Mouse (Mus musculus) midbrain, postnatal 0 days (tissue): ENCODE results near the gene Lrit3. TPM values are rescaled to one million over a fixed set of nuclear protein-coding genes. Genes with fewer than 3 reads are reported as not detected.

Experiments
- ATAC-seq: fragments of 200-750 bp; cut with Nextera tagmentation; 2 replicates; pipeline ENCODE4 v1.8.0; 2017; ENCODE audit warnings: moderate number of reproducible peaks, mild to moderate bottlenecking, moderate TSS enrichment, moderate library complexity; ENCODE audit not compliant: low FRiP score
- DNase-seq: peaks from one replicate; pipeline ENCODE4 v3.0.0-alpha.2; 2015; ENCODE audit warnings: low spot score
- H3K27ac ChIP-seq: fragments of 300-500 bp; sonication (generic); 2 replicates; pipeline ENCODE4 v1.5.1; 2014; ENCODE audit warnings: low read depth, mild to moderate bottlenecking, low read length, mixed read lengths
- H3K27me3 ChIP-seq: fragments of 300-500 bp; sonication (generic); 2 replicates; pipeline ENCODE4 v1.6.1; 2014; ENCODE audit warnings: low read length, control low read depth, mixed read lengths; ENCODE audit not compliant: insufficient read depth
- H3K36me3 ChIP-seq: fragments of 300-500 bp; sonication (generic); 2 replicates; pipeline ENCODE4 v1.6.1; 2014; ENCODE audit warnings: low read length, control low read depth, mixed read lengths; ENCODE audit not compliant: insufficient read depth
- H3K4me1 ChIP-seq: fragments of 300-500 bp; sonication (generic); 2 replicates; pipeline ENCODE4 v1.6.1; 2014; ENCODE audit warnings: mild to moderate bottlenecking, control low read depth, antibody characterized with exemption, low read length, mixed read lengths; ENCODE audit not compliant: insufficient read depth
- H3K4me2 ChIP-seq: fragments of 300-500 bp; sonication (generic); 2 replicates; pipeline ENCODE4 v1.6.1; 2014; ENCODE audit warnings: low read depth, mild to moderate bottlenecking, low read length, mixed read lengths; ENCODE audit not compliant: poor library complexity, severe bottlenecking
- H3K4me3 ChIP-seq: fragments of 300-500 bp; sonication (generic); 2 replicates; pipeline ENCODE4 v1.5.1; 2014; ENCODE audit warnings: low read depth, mild to moderate bottlenecking, low read length, moderate library complexity
- H3K9ac ChIP-seq: fragments of 300-500 bp; sonication (generic); replicated peaks from 2 replicates; pipeline ENCODE4 v1.6.1; 2014; ENCODE audit warnings: mild to moderate bottlenecking, low read length, moderate library complexity, mixed read lengths; ENCODE audit not compliant: poor library complexity, severe bottlenecking
- H3K9me3 ChIP-seq: fragments of 300-500 bp; sonication (generic); 2 replicates; pipeline ENCODE4 v1.6.1; 2016; ENCODE audit warnings: low read length, control low read depth
- CTCF ChIP-seq: IDR thresholded peaks from 2 replicates; pipeline ENCODE4 v1.5.1; 2016; ENCODE audit warnings: antibody characterized with exemption, mild to moderate bottlenecking
- WGBS: fragments of 180-500 bp; shearing (Covaris S2); extraction: QIAGEN DNeasy Blood & Tissue Kit; methylation state at CpG from one replicate; pipeline ENCODE4 v1.1.7; 2014; 5-methylcytosine and 5-hydroxymethylcytosine counted together
- polyA plus RNA-seq: library from polyadenylated mRNA; unstranded; fragments of >200 nt; fragmentation: Nextera tagmentation; extraction: Ambion mirVana; gene quantifications from 2 replicates; pipeline ENCODE4 v1.2.1, GENCODE M21; 2015
- total RNA-seq: library from RNA; depleted of rRNA; stranded (reverse); fragments of >200 nt; gene quantifications from 2 replicates; pipeline ENCODE4 v1.2.3, GENCODE M21; 2014

Gene Lrit3
- total and polyA plus RNA-seq, 2 experiments from 2014 or later, result not detected

DNA sequence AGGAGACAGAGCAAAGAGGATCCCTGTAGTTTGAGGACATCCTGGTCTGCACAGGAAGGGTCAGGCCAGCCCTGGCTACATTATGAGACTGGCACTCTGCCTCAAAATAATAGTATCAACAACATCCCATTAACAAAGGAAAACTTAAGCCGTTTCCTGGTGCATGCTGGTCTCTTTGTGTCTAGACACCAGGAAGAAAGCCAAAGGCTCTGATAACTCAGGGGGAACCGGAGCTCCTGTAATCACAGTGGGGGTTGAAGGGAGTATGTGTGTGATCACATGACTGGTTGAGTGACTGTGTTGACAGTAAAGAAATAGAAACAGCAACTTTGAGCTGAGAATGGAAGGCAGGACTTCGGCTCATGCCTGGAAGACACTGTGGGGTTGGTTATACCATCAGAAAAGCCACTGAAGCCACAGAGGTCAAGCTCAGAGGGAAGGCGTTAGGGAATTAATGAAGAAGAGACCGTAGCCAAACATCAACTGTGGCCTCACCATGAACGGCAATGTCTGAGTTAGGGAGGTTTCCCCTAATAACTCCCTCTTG lies 31.6 kb upstream of the Lrit3 start, which contains the start of gene Cfi:
TSS of gene Cfi (plus strand) at position 497 of the 547 bp plus-strand sequence.
- no peak within 1 kb of the TSS for H3K4me3 ChIP-seq
- H3K36me3 ChIP-seq, result no peaks in the 10 kb centered on the region
- no peak within 1 kb of the TSS for H3K27ac ChIP-seq
- H3K4me1 ChIP-seq, result no peaks in the 10 kb centered on the region
- DNase-seq, result no peak
- H3K4me2 ChIP-seq, result peak within 1 kb of the TSS; percentile 22; the same call in 1 of the 2 replicates
- no peaks in the 10 kb centered on the region; the same call in 1 of the 2 replicates for H3K27me3 ChIP-seq
- TF ChIP-seq CTCF, result no peak
- 58% methylated on average over 6 of the region's 6 CpGs for WGBS
- H3K9me3 ChIP-seq, result no peaks in the 10 kb centered on the region
- no peak within 1 kb of the TSS for H3K9ac ChIP-seq
- no peak for ATAC-seq

DNA sequence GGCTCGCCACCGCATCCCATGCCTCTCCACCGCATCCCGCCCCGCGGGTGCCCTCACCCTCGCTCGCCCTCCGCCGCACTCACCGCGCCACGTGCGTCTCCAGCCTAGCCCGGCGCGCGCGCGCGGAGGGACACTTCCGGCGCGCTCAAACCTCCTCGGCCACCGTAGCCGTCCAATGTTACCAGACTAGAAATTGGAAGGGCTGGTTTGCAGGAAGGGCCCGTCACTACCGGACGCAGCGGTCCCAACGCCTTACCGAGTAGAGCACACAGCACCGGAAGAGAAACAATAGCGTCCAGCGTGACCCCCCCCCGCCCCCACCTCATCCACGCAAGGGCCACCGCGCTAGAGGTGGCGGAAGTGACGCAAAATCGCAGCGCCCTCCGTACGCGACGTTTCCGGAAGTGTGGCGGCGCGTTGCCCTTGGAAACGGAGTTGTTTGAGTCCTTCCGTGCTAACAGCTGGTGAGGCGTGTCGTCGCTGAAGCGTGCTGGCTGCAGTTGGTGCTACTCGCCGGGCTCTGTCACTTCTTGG lies 27.3 kb upstream of the Lrit3 start, which contains the start of gene Gar1:
TSS of gene Gar1 (minus strand) at position 362 of the 534 bp plus-strand sequence.
- TF ChIP-seq CTCF, result no peak
- Histone ChIP-seq H3K27ac (peak within 1 kb of the TSS; percentile 91), H3K9me3 (no peaks in the 10 kb centered on the region), H3K36me3 (no peaks in the 10 kb centered on the region), H3K9ac (peak within 1 kb of the TSS; percentile 75), H3K4me2 (peak within 1 kb of the TSS; percentile 62), H3K27me3 (no peaks in the 10 kb centered on the region; the same call in 1 of the 2 replicates), H3K4me1 (peaks cover 8% of the 10 kb centered on the region; the same call in 1 of the 2 replicates), H3K4me3 (peak within 1 kb of the TSS; percentile 89)
- DNase-seq, result peak; percentile 98
- WGBS, result under 1% methylated on average over 58 of the region's 60 CpGs
- peak; percentile 97 for ATAC-seq

- H3K27me3 ChIP-seq, result no peaks in the 10 kb centered on the region; the same call in 1 of the 2 replicates
- H3K4me2 ChIP-seq, result peak overlapping the region; percentile 62
- H3K9me3 ChIP-seq, result no peaks in the 10 kb centered on the region
- peaks cover 8% of the 10 kb centered on the region; the same call in 1 of the 2 replicates for H3K4me1 ChIP-seq
- DNase-seq, result no peak
- H3K9ac ChIP-seq, result peak overlapping the region; percentile 75
- H3K27ac ChIP-seq, result peak overlapping the region; percentile 91
- peak overlapping the region; percentile 89 for H3K4me3 ChIP-seq
- no peak for TF ChIP-seq CTCF
- WGBS, result 1% methylated on average over 29 of the region's 45 CpGs
- ATAC-seq, result no peak
- peaks cover under 1% of the 10 kb centered on the region; the same call in 1 of the 2 replicates for H3K36me3 ChIP-seq
Observed at GRCm38 (mm10) chr3:129830626-129831025, 26.8 kb upstream of the Lrit3 start.

- H3K36me3 ChIP-seq, result peaks cover 20% of the 10 kb centered on the region
- DNase-seq, result no peak
- H3K27ac ChIP-seq, result no peak overlapping the region
- TF ChIP-seq CTCF, result no peak
- H3K4me1 ChIP-seq, result peaks cover 8% of the 10 kb centered on the region; the same call in 1 of the 2 replicates
- 95% methylated on average over 5 of the region's 5 CpGs for WGBS
- H3K27me3 ChIP-seq, result no peaks in the 10 kb centered on the region
- no peak overlapping the region for H3K4me3 ChIP-seq
- H3K9me3 ChIP-seq, result no peaks in the 10 kb centered on the region
- H3K4me2 ChIP-seq, result no peak overlapping the region
- H3K9ac ChIP-seq, result no peak overlapping the region
- no peak for ATAC-seq
Observed at GRCm38 (mm10) chr3:129827691-129828090, 23.9 kb upstream of the Lrit3 start.

- TF ChIP-seq CTCF, result no peak
- ATAC-seq, result no peak
- H3K9me3 ChIP-seq, result no peaks in the 10 kb centered on the region
- H3K9ac ChIP-seq, result no peak overlapping the region
- WGBS, result 92% methylated on average over 10 of the region's 10 CpGs
- H3K27ac ChIP-seq, result no peak overlapping the region
- peaks cover 8% of the 10 kb centered on the region; the same call in 1 of the 2 replicates for H3K4me1 ChIP-seq
- no peak for DNase-seq
- no peaks in the 10 kb centered on the region for H3K27me3 ChIP-seq
- no peak overlapping the region for H3K4me3 ChIP-seq
- no peak overlapping the region for H3K4me2 ChIP-seq
- H3K36me3 ChIP-seq, result peaks cover 20% of the 10 kb centered on the region
Observed at GRCm38 (mm10) chr3:129826691-129827090, 22.9 kb upstream of the Lrit3 start.

DNA sequence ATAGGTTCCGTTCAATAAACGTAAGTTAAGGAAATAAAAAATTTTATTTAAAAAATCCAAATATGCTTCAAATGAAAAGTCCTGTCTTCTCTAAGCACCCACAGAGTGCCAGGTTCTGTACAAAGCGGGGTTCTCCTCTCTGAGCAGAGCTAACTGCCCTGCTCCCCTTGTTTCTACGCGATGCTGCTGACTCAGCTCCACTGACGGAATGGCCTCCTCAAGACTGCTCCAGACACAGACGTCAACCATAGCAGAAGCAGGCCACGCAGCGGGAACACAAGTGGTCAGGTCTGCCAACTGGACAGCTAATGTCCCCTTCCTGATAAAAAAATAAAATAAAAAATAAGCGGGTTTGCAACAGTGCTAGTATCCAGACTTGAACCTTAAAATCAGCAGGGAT lies 21.1 kb upstream of the Lrit3 start:
- ATAC-seq, result no peak
- Histone ChIP-seq H3K4me1 (peaks cover 5% of the 10 kb centered on the region; the same call in 1 of the 2 replicates), H3K36me3 (peaks cover 20% of the 10 kb centered on the region), H3K9me3 (no peaks in the 10 kb centered on the region), H3K27me3 (no peaks in the 10 kb centered on the region), H3K4me3 (no peak overlapping the region), H3K4me2 (no peak overlapping the region), H3K27ac (no peak overlapping the region), H3K9ac (no peak overlapping the region)
- 90% methylated on average over 10 of the region's 10 CpGs for WGBS
- no peak for DNase-seq
- TF ChIP-seq CTCF, result no peak
